Mouse (Mus musculus) neural tube, embryonic 12.5 days (tissue): ENCODE data around the gene Txnrd2. TPM values are rescaled to one million over a fixed set of nuclear protein-coding genes. Genes with fewer than 3 reads are reported as not detected.

Experiments
- ATAC-seq: fragments of 200-750 bp; cut with Nextera tagmentation; 2 replicates; pipeline ENCODE4 v1.8.0; 2017; ENCODE audit warnings: low read depth, mild to moderate bottlenecking, moderate TSS enrichment, moderate library complexity; ENCODE audit not compliant: low FRiP score
- H3K27ac ChIP-seq: fragments of 300-500 bp; sonication (generic); 2 replicates; pipeline ENCODE4 v1.5.1; 2016
- H3K27me3 ChIP-seq: fragments of 300-500 bp; sonication (generic); replicated peaks from 2 replicates; pipeline ENCODE4 v1.6.1; 2016; ENCODE audit warnings: mild to moderate bottlenecking
- H3K36me3 ChIP-seq: fragments of 300-500 bp; sonication (generic); 2 replicates; pipeline ENCODE4 v1.6.1; 2016; ENCODE audit warnings: mild to moderate bottlenecking
- H3K4me1 ChIP-seq: fragments of 300-500 bp; sonication (generic); 2 replicates; pipeline ENCODE4 v1.6.1; 2016
- H3K4me2 ChIP-seq: fragments of 300-500 bp; sonication (generic); replicated peaks from 2 replicates; pipeline ENCODE4 v1.6.1; 2016; ENCODE audit warnings: mild to moderate bottlenecking
- H3K4me3 ChIP-seq: fragments of 300-500 bp; sonication (generic); 2 replicates; pipeline ENCODE4 v1.5.1; 2016
- H3K9ac ChIP-seq: fragments of 300-500 bp; sonication (generic); 2 replicates; pipeline ENCODE4 v1.6.1; 2016; ENCODE audit warnings: mild to moderate bottlenecking
- H3K9me3 ChIP-seq: fragments of 300-500 bp; sonication (generic); 2 replicates; pipeline ENCODE4 v1.6.1; 2016; ENCODE audit warnings: mild to moderate bottlenecking
- WGBS: fragments of 180-500 bp; shearing (Covaris S2); methylation state at CpG from one replicate; pipeline ENCODE4 v1.1.7; 2016; 5-methylcytosine and 5-hydroxymethylcytosine counted together
- polyA plus RNA-seq: library from polyadenylated mRNA; unstranded; fragments of >200 nt; fragmentation: Nextera tagmentation; extraction: Ambion mirVana; gene quantifications from 2 replicates; pipeline ENCODE4 v1.2.1, GENCODE M21; 2016

Txnrd2 gene
- polyA plus RNA-seq, 1 experiment from 2014 or later: 24.8 TPM

- Histone ChIP-seq H3K4me3 (no peak overlapping the region), H3K4me2 (peak overlapping the region; percentile 83), H3K4me1 (peaks cover 22% of the 10 kb centered on the region), H3K27ac (no peak overlapping the region), H3K9me3 (no peaks in the 10 kb centered on the region), H3K9ac (0 out of 2 replicates have a peak overlapping the region, but pooled peaks have one; percentile 8), H3K36me3 (peaks cover 11% of the 10 kb centered on the region), H3K27me3 (no peaks in the 10 kb centered on the region)
- no peak for ATAC-seq
- WGBS: 79% methylated on average over 11 of the region's 11 CpGs
Observed at GRCm38 (mm10) chr16:18424364-18425045, 1.7 kb upstream of the Txnrd2 start.

GRCm38 (mm10) chr16:18425475-18426214 is 539 bp upstream of the Txnrd2 start:
- H3K4me2 ChIP-seq: peak overlapping the region; percentile 83
- peak; percentile 46 for ATAC-seq
- H3K9me3 ChIP-seq: no peaks in the 10 kb centered on the region
- peak overlapping the region; percentile 77 for H3K4me3 ChIP-seq
- H3K36me3 ChIP-seq: peaks cover 11% of the 10 kb centered on the region
- H3K27ac ChIP-seq: no peak overlapping the region
- H3K27me3 ChIP-seq: no peaks in the 10 kb centered on the region
- peaks cover 22% of the 10 kb centered on the region for H3K4me1 ChIP-seq
- H3K9ac ChIP-seq: peak overlapping the region; percentile 80
- WGBS: 23% methylated on average over 10 of the region's 10 CpGs

GRCm38 (mm10) chr16:18426802-18427280 is 657 bp downstream of the Txnrd2 start, which contains the start of gene Comt:
Gene Comt, minus strand, starts transcription at chr16:18426852.
- ATAC-seq: peak; percentile 38
- 63% methylated on average over 5 of the region's 5 CpGs for WGBS

DNA sequence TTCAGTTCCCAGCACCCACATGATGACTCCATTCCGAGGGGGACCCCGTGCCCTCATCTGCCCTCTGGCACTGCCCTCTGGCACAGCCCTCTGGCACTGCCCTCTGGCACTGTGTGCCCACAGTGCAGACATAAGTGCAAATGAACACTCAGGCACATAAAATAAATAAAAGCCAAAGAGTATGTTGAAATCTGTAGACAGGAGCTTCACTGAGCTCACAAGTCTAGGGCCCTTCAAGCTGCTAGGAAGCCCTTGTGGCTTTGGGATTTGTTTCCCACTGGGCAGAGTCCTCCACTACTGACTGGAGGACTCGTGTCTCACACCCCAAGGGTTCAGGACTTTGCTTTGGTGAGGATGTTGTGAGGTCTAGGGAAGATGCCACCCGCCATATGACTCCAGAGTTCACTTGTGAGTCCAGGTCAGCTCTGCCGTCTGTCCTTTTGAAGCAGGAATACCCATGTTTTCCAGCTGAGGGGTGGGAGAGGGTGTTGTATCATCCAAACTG is 1.9 kb downstream of the Txnrd2 start:
- Histone ChIP-seq H3K4me1 (peaks cover 22% of the 10 kb centered on the region), H3K9ac (no peak overlapping the region), H3K27ac (no peak overlapping the region), H3K36me3 (peaks cover 4% of the 10 kb centered on the region; the same call in 1 of the 2 replicates), H3K27me3 (no peaks in the 10 kb centered on the region), H3K4me3 (no peak overlapping the region), H3K9me3 (no peaks in the 10 kb centered on the region), H3K4me2 (no peak overlapping the region)
- WGBS: 86% methylated on average over 5 of the region's 5 CpGs
- no peak for ATAC-seq

More at GRCm38 (mm10) chr16:18426802-18427280, 657 bp downstream of the Txnrd2 start, which contains the start of gene Comt:
- peaks cover 7% of the 10 kb centered on the region for H3K36me3 ChIP-seq
- peak within 1 kb of the TSS; percentile 80 for H3K9ac ChIP-seq
- no peak within 1 kb of the TSS for H3K27ac ChIP-seq
- no peaks in the 10 kb centered on the region for H3K9me3 ChIP-seq
- peak within 1 kb of the TSS; percentile 83 for H3K4me2 ChIP-seq
- H3K4me3 ChIP-seq: peak within 1 kb of the TSS; percentile 77
- peaks cover 22% of the 10 kb centered on the region for H3K4me1 ChIP-seq
- no peaks in the 10 kb centered on the region for H3K27me3 ChIP-seq

DNA sequence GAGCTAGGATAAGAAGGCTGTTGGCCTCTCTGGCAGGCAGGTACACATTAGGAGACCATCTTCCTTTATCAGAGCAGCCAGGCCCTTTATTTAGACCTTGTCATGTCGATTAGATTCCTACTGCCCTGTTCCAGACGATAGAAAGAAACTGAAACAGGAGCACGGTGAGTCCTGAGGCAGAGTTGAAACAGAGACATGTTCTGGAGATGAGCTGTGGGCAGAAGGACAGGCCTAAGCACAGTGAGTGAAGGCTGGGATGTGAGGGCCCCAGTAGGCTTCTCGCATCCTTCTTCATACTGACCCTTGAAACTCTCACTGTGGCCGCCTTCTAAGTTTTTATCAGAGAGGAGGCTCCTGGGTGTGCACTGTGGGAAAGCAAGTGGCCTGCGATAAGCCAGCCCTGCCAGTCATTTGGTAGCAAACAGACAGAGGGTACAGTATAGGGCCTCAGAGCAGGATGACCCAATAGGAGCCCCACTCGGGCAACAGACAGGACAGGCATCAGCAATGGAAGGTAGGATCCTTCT is 2.4 kb downstream of the Txnrd2 start:
- H3K4me3 ChIP-seq: no peak overlapping the region
- H3K9me3 ChIP-seq: no peaks in the 10 kb centered on the region
- H3K4me2 ChIP-seq: no peak overlapping the region
- no peak for ATAC-seq
- H3K27me3 ChIP-seq: no peaks in the 10 kb centered on the region
- peaks cover 22% of the 10 kb centered on the region for H3K4me1 ChIP-seq
- H3K9ac ChIP-seq: no peak overlapping the region
- no peaks in the 10 kb centered on the region for H3K36me3 ChIP-seq
- 86% methylated on average over 7 of the region's 7 CpGs for WGBS
- H3K27ac ChIP-seq: no peak overlapping the region

DNA sequence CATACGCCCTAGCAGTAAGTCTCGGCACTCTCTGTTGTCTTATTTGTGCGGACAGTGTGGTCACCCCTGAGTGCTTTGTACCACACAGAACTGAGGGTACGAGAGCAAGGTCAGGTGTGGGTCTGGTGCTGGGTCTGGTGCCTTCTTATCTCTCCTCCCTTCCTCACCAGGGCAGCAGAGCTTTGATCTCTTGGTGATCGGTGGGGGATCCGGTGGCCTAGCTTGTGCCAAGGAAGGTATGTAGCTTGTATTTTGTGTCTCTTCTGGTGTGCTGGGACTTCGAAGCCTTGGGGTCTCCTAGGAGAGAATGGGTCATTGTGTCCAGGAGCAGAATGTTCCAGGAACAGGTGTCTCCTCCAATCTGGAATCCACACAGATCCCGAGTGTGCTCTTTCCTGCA is 3.5 kb downstream of the Txnrd2 start:
- no peaks in the 10 kb centered on the region for H3K27me3 ChIP-seq
- no peaks in the 10 kb centered on the region for H3K36me3 ChIP-seq
- H3K27ac ChIP-seq: no peak overlapping the region
- no peak overlapping the region for H3K4me2 ChIP-seq
- no peak overlapping the region for H3K4me3 ChIP-seq
- peaks cover 17% of the 10 kb centered on the region for H3K4me1 ChIP-seq
- no peaks in the 10 kb centered on the region; the same call in 1 of the 2 replicates for H3K9me3 ChIP-seq
- WGBS: 89% methylated on average over 8 of the region's 8 CpGs
- H3K9ac ChIP-seq: no peak overlapping the region
- ATAC-seq: no peak

DNA sequence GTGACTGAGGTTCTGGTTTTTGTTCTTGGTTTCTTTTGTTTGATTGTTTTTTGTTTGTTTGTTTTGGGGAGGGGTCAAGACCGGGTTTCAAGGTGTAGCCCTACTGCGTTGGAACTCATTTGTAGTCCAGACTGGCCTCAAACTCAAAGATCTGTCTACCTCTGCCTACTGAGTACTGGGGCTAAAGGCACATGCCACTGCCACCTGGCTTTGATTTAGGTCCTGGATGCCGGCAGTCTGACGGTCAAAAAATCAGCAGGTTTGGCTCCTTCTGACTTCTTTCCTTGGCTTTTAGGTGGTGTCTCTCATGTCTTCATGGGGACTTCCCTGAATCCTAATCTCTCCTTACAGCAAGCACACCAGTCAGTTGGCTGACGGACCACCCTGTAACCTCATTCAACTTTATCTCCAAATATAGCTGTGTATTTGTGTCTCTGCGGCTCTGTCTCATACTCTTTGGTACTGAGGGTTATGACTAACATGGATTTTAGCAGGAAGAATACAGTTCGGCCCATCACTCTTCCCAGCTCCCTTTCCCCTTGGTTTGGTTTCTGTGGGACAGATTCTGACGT is 4.5 kb downstream of the Txnrd2 start:
- Histone ChIP-seq H3K9ac (no peak overlapping the region), H3K4me2 (no peak overlapping the region), H3K4me3 (no peak overlapping the region), H3K9me3 (peaks cover 4% of the 10 kb centered on the region; the same call in 1 of the 2 replicates), H3K4me1 (peaks cover 9% of the 10 kb centered on the region), H3K27me3 (no peaks in the 10 kb centered on the region), H3K27ac (no peak overlapping the region), H3K36me3 (peaks cover 4% of the 10 kb centered on the region; the same call in 1 of the 2 replicates)
- ATAC-seq: no peak
- WGBS: 88% methylated on average over 8 of the region's 8 CpGs

DNA sequence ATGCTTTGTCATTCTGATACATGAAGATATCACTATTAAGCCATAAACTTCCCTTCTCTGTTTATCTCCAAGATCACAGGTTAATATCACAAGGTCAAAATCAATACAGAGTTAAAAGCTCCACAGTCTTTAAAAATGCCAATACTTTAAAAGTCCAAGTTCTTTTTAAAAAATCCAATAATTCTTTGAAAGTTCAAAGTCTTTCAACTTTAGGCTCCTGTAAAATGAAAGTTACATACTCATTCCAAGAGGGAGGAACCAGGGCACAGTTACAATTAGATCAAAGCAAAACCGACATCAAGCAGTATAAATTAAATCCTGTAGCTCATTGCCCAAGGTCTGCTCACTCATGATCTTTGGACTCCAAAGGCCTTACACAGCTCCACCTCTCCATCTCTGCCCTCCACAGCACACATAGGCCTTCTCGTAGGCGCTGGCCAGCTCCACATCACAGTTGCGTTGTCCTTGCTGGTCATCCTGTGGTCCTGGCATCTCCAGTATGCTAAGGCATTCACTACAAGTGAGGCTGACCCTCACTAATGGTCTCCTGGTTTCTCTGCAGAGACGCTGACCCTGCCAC is 7.2 kb downstream of the Txnrd2 start:
- WGBS: 91% methylated on average over 5 of the region's 5 CpGs
- H3K9ac ChIP-seq: no peak overlapping the region
- H3K4me1 ChIP-seq: no peaks in the 10 kb centered on the region
- no peak overlapping the region for H3K4me3 ChIP-seq
- no peaks in the 10 kb centered on the region for H3K27me3 ChIP-seq
- H3K27ac ChIP-seq: no peak overlapping the region
- no peak overlapping the region for H3K4me2 ChIP-seq
- peaks cover 4% of the 10 kb centered on the region; the same call in 1 of the 2 replicates for H3K9me3 ChIP-seq
- H3K36me3 ChIP-seq: peaks cover 18% of the 10 kb centered on the region; the same call in 1 of the 2 replicates
- ATAC-seq: no peak

DNA sequence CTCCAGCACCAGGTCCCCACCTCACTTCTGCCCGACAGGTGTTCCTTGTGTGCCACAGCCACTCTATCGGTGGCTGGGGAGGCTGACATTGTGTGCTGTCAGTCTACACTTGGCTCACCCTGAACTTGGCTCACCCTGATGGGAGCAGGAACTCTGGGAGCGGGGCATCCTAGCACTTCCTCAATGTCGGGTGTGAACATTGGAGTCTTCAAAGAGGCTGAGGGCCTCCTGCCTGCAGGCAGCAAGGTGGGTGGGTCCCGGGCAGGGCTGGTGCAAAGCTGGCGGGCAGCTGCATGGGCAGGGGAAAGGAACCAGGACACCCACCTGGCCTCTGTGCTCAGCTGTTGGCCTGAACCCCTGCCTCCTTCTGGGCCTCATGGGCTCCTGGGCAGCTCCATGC is 9.9 kb downstream of the Txnrd2 start:
- 84% methylated on average over 6 of the region's 6 CpGs for WGBS
- Histone ChIP-seq H3K9me3 (peaks cover 4% of the 10 kb centered on the region; the same call in 1 of the 2 replicates), H3K4me3 (no peak overlapping the region), H3K4me2 (no peak overlapping the region), H3K9ac (no peak overlapping the region), H3K27ac (no peak overlapping the region), H3K27me3 (no peaks in the 10 kb centered on the region), H3K36me3 (peaks cover 18% of the 10 kb centered on the region; the same call in 1 of the 2 replicates), H3K4me1 (no peaks in the 10 kb centered on the region)
- no peak for ATAC-seq

GRCm38 (mm10) chr16:18443385-18443841 is 17.2 kb downstream of the Txnrd2 start:
- Histone ChIP-seq H3K36me3 (peaks cover 3% of the 10 kb centered on the region; the same call in 1 of the 2 replicates), H3K4me1 (no peaks in the 10 kb centered on the region), H3K4me2 (no peak overlapping the region), H3K9ac (no peak overlapping the region), H3K27me3 (no peaks in the 10 kb centered on the region), H3K27ac (no peak overlapping the region), H3K4me3 (no peak overlapping the region), H3K9me3 (no peaks in the 10 kb centered on the region)
- ATAC-seq: peak; percentile 91
- 23% methylated on average over 8 of the region's 8 CpGs for WGBS

GRCm38 (mm10) chr16:18447243-18447642 is 21.1 kb downstream of the Txnrd2 start:
- H3K27ac ChIP-seq: no peak overlapping the region

More at GRCm38 (mm10) chr16:18447243-18447642, 21.1 kb downstream of the Txnrd2 start:
- no peak overlapping the region for H3K4me3 ChIP-seq
- peaks cover 5% of the 10 kb centered on the region; the same call in 1 of the 2 replicates for H3K4me1 ChIP-seq
- no peaks in the 10 kb centered on the region for H3K27me3 ChIP-seq
- peaks cover 3% of the 10 kb centered on the region; the same call in 1 of the 2 replicates for H3K36me3 ChIP-seq
- no peak overlapping the region for H3K4me2 ChIP-seq
- ATAC-seq: no peak
- H3K9ac ChIP-seq: no peak overlapping the region
- no peaks in the 10 kb centered on the region for H3K9me3 ChIP-seq
